Mouse (Mus musculus) midbrain, embryonic 16.5 days (tissue): ENCODE results near the gene Akip1. TPM values are rescaled to one million over a fixed set of nuclear protein-coding genes. Genes with fewer than 3 reads are reported as not detected.

Source experiments
- ATAC-seq: fragments of 200-750 bp; cut with Nextera tagmentation; 2 replicates; pipeline ENCODE4 v1.8.0; 2017; ENCODE audit warnings: moderate TSS enrichment
- H3K27ac ChIP-seq: fragments of 300-500 bp; sonication (generic); 2 replicates; pipeline ENCODE4 v1.5.1; 2014; ENCODE audit warnings: mild to moderate bottlenecking, low read length, mixed read lengths
- H3K27me3 ChIP-seq: fragments of 300-500 bp; sonication (generic); 2 replicates; pipeline ENCODE4 v1.6.1; 2014; ENCODE audit warnings: low read depth, low read length, mixed read lengths; ENCODE audit not compliant: control insufficient read depth, insufficient read depth
- H3K36me3 ChIP-seq: fragments of 300-500 bp; sonication (generic); 2 replicates; pipeline ENCODE4 v1.6.1; 2014; ENCODE audit warnings: mild to moderate bottlenecking, low read length, moderate library complexity, mixed read lengths; ENCODE audit not compliant: control insufficient read depth, insufficient read depth
- H3K4me1 ChIP-seq: fragments of 300-500 bp; sonication (generic); 2 replicates; pipeline ENCODE4 v1.6.1; 2014; ENCODE audit warnings: mild to moderate bottlenecking, low read length, mixed read lengths; ENCODE audit not compliant: control insufficient read depth, insufficient read depth
- H3K4me2 ChIP-seq: fragments of 300-500 bp; sonication (generic); 2 replicates; pipeline ENCODE4 v1.6.1; 2014; ENCODE audit warnings: mild to moderate bottlenecking, low read length, mixed read lengths
- H3K4me3 ChIP-seq: fragments of 300-500 bp; sonication (generic); 2 replicates; pipeline ENCODE4 v1.5.1; 2014; ENCODE audit warnings: low read depth, mild to moderate bottlenecking, low read length, moderate library complexity, mixed read lengths
- H3K9ac ChIP-seq: fragments of 300-500 bp; sonication (generic); 2 replicates; pipeline ENCODE4 v1.6.1; 2014; ENCODE audit warnings: low read depth, low read length, mixed read lengths
- H3K9me3 ChIP-seq: fragments of 300-500 bp; sonication (generic); replicated peaks from 2 replicates; pipeline ENCODE4 v1.6.1; 2014; ENCODE audit warnings: mild to moderate bottlenecking, low read length, mixed read lengths; ENCODE audit not compliant: control insufficient read depth, poor library complexity, severe bottlenecking
- WGBS: fragments of 180-500 bp; shearing (Covaris S2); extraction: QIAGEN DNeasy Blood & Tissue Kit; methylation state at CpG from one replicate; pipeline ENCODE4 v1.1.7; 2014; 5-methylcytosine and 5-hydroxymethylcytosine counted together
- polyA plus RNA-seq: library from polyadenylated mRNA; unstranded; fragments of >200 nt; fragmentation: Nextera tagmentation; extraction: Ambion mirVana; gene quantifications from 2 replicates; pipeline ENCODE4 v1.2.1, GENCODE M21; 2015

The Akip1 gene
- polyA plus RNA-seq, 1 experiment from 2014 or later: 13.9 TPM

- no peaks in the 10 kb centered on the region for H3K4me1 ChIP-seq
- no peaks in the 10 kb centered on the region for H3K9me3 ChIP-seq
- 95% methylated on average over 2 of the region's 2 CpGs for WGBS
- H3K36me3 ChIP-seq: no peaks in the 10 kb centered on the region
- ATAC-seq: no peak
- H3K27me3 ChIP-seq: no peaks in the 10 kb centered on the region
- no peak overlapping the region for H3K4me3 ChIP-seq
- H3K27ac ChIP-seq: no peak overlapping the region
- no peak overlapping the region for H3K4me2 ChIP-seq
- H3K9ac ChIP-seq: no peak overlapping the region
Observed at GRCm38 (mm10) chr7:109722618-109723017, 19.1 kb downstream of the Akip1 start.

- Histone ChIP-seq H3K27me3 (no peaks in the 10 kb centered on the region), H3K4me2 (no peak overlapping the region), H3K36me3 (no peaks in the 10 kb centered on the region), H3K27ac (no peak overlapping the region), H3K9me3 (no peaks in the 10 kb centered on the region), H3K4me1 (no peaks in the 10 kb centered on the region), H3K4me3 (no peak overlapping the region), H3K9ac (no peak overlapping the region)
- no peak for ATAC-seq
- whole genome bisulfite sequencing: 98% methylated on average over 8 of the region's 8 CpGs
Observed at GRCm38 (mm10) chr7:109723114-109723513, 19.6 kb downstream of the Akip1 start.

- Histone ChIP-seq H3K27ac (no peak within 1 kb of the TSS), H3K36me3 (no peaks in the 10 kb centered on the region), H3K4me2 (no peak within 1 kb of the TSS), H3K4me1 (no peaks in the 10 kb centered on the region), H3K9me3 (no peaks in the 10 kb centered on the region), H3K27me3 (no peaks in the 10 kb centered on the region), H3K9ac (no peak within 1 kb of the TSS), H3K4me3 (no peak within 1 kb of the TSS)
- ATAC-seq: no peak
- 95% methylated on average over 5 of the region's 5 CpGs for WGBS
Observed at GRCm38 (mm10) chr7:109723697-109724096, 20.2 kb downstream of the Akip1 start, which contains the start of gene BC051019. TSS of gene BC051019 (minus strand) at chr7:109723850.

GRCm38 (mm10) chr7:109731626-109732025 lies 28.1 kb downstream of the Akip1 start, which contains the start of gene Ascl3:
TSS of gene Ascl3 (minus strand) at chr7:109731726.
- WGBS: 88% methylated on average over 5 of the region's 5 CpGs

GRCm38 (mm10) chr7:109734806-109735205 lies 31.3 kb downstream of the Akip1 start:
- no peaks in the 10 kb centered on the region for H3K4me1 ChIP-seq
- no peak overlapping the region for H3K4me3 ChIP-seq
- no peaks in the 10 kb centered on the region for H3K9me3 ChIP-seq
- H3K27me3 ChIP-seq: no peaks in the 10 kb centered on the region
- no peak overlapping the region for H3K9ac ChIP-seq
- peaks cover 17% of the 10 kb centered on the region; the same call in 1 of the 2 replicates for H3K36me3 ChIP-seq
- H3K27ac ChIP-seq: no peak overlapping the region
- no peak overlapping the region for H3K4me2 ChIP-seq
- ATAC-seq: no peak
- WGBS: 95% methylated on average over 4 of the region's 4 CpGs

More at GRCm38 (mm10) chr7:109731626-109732025, 28.1 kb downstream of the Akip1 start, which contains the start of gene Ascl3:
- Histone ChIP-seq H3K9me3 (no peaks in the 10 kb centered on the region), H3K36me3 (peaks cover 12% of the 10 kb centered on the region; the same call in 1 of the 2 replicates), H3K4me2 (no peak within 1 kb of the TSS), H3K27me3 (no peaks in the 10 kb centered on the region), H3K4me1 (no peaks in the 10 kb centered on the region), H3K9ac (no peak within 1 kb of the TSS), H3K27ac (no peak within 1 kb of the TSS), H3K4me3 (no peak within 1 kb of the TSS)
- ATAC-seq: no peak

GRCm38 (mm10) chr7:109739822-109740370 lies 36.4 kb downstream of the Akip1 start:
- Histone ChIP-seq H3K4me3 (no peak overlapping the region), H3K27ac (no peak overlapping the region), H3K4me1 (no peaks in the 10 kb centered on the region), H3K27me3 (no peaks in the 10 kb centered on the region), H3K4me2 (no peak overlapping the region), H3K36me3 (peaks cover 47% of the 10 kb centered on the region), H3K9ac (no peak overlapping the region), H3K9me3 (no peaks in the 10 kb centered on the region)
- ATAC-seq: no peak
- 93% methylated on average over 5 of the region's 5 CpGs for WGBS

GRCm38 (mm10) chr7:109741060-109741459 lies 37.6 kb downstream of the Akip1 start:
- Histone ChIP-seq H3K4me2 (no peak overlapping the region), H3K4me1 (no peaks in the 10 kb centered on the region), H3K9ac (no peak overlapping the region), H3K4me3 (no peak overlapping the region), H3K36me3 (peaks cover 51% of the 10 kb centered on the region), H3K27me3 (no peaks in the 10 kb centered on the region), H3K27ac (no peak overlapping the region), H3K9me3 (no peaks in the 10 kb centered on the region)
- WGBS: 96% methylated on average over 1 of the region's 1 CpGs
- no peak for ATAC-seq

GRCm38 (mm10) chr7:109741703-109742102 lies 38.2 kb downstream of the Akip1 start:
- H3K4me1 ChIP-seq: no peaks in the 10 kb centered on the region
- no peak overlapping the region for H3K27ac ChIP-seq
- H3K4me3 ChIP-seq: no peak overlapping the region
- no peak overlapping the region for H3K4me2 ChIP-seq
- H3K9ac ChIP-seq: no peak overlapping the region
- no peaks in the 10 kb centered on the region for H3K9me3 ChIP-seq
- ATAC-seq: no peak
- peaks cover 47% of the 10 kb centered on the region for H3K36me3 ChIP-seq
- 87% methylated on average over 4 of the region's 4 CpGs for WGBS
- no peaks in the 10 kb centered on the region for H3K27me3 ChIP-seq

- Histone ChIP-seq H3K4me1 (peaks cover 10% of the 10 kb centered on the region), H3K4me2 (no peak overlapping the region), H3K4me3 (no peak overlapping the region), H3K27ac (no peak overlapping the region), H3K9ac (no peak overlapping the region), H3K36me3 (peaks cover 27% of the 10 kb centered on the region), H3K9me3 (no peaks in the 10 kb centered on the region), H3K27me3 (no peaks in the 10 kb centered on the region)
- no peak for ATAC-seq
- WGBS: 59% methylated on average over 1 of the region's 1 CpGs
Observed at GRCm38 (mm10) chr7:109747747-109748146, 44.3 kb downstream of the Akip1 start.
